Mouse (Mus musculus) thymus, adult 2 months (tissue): ENCODE measurements at regions not wholly inside any gene's neighbourhood (a gene's known extent, or its start where the extent isn't known, plus 50 kb on each side); places are given as distances from the start of the nearest gene placed in this dataset.

Source experiments
- DNase-seq: peaks from one replicate; pipeline ENCODE4 v3.0.0; 2021
- H3K27ac ChIP-seq: fragments of 200-500 bp; 2 replicates; pipeline ENCODE4 v1.5.1; 2012; ENCODE audit warnings: low read length, control low read depth; ENCODE audit not compliant: control insufficient read depth, insufficient read depth
- H3K27me3 ChIP-seq: fragments of 200-500 bp; 2 replicates; pipeline ENCODE4 v1.6.1; 2012; ENCODE audit warnings: mild to moderate bottlenecking, low read length, moderate library complexity, mixed read lengths; ENCODE audit not compliant: control insufficient read depth, insufficient read depth
- H3K36me3 ChIP-seq: fragments of 200-500 bp; 2 replicates; pipeline ENCODE4 v1.6.1; 2012; ENCODE audit warnings: mild to moderate bottlenecking, low read length, moderate library complexity; ENCODE audit not compliant: control insufficient read depth, insufficient read depth
- H3K4me1 ChIP-seq: fragments of 200-500 bp; replicated peaks from 2 replicates; pipeline ENCODE4 v1.6.1; 2012; ENCODE audit warnings: low read length; ENCODE audit not compliant: control insufficient read depth, insufficient read depth
- H3K4me3 ChIP-seq: fragments of 200-500 bp; 2 replicates; pipeline ENCODE4 v1.5.1; 2012; ENCODE audit warnings: mild to moderate bottlenecking, low read length, control low read depth, moderate library complexity; ENCODE audit not compliant: control insufficient read depth, insufficient read depth
- CTCF ChIP-seq: fragments of 200-500 bp; IDR thresholded peaks from 2 replicates; pipeline ENCODE4 v1.5.1; 2012; ENCODE audit warnings: mild to moderate bottlenecking, control low read depth, low read length, moderate library complexity, borderline replicate concordance; ENCODE audit not compliant: control insufficient read depth, poor library complexity, insufficient read depth; ENCODE audit errors: extremely low read depth
- POLR2A ChIP-seq: fragments of 200-500 bp; IDR thresholded peaks from 2 replicates; pipeline ENCODE4 v1.6.1; 2012; ENCODE audit warnings: mild to moderate bottlenecking, low read length, control low read depth, moderate library complexity; ENCODE audit not compliant: control insufficient read depth, poor library complexity, insufficient read depth; ENCODE audit errors: extremely low read depth
- WGBS: fragments of 180-500 bp; shearing (Covaris S2); methylation state at CpG from one replicate; pipeline ENCODE4 v1.1.7; 2018; 5-methylcytosine and 5-hydroxymethylcytosine counted together

DNA sequence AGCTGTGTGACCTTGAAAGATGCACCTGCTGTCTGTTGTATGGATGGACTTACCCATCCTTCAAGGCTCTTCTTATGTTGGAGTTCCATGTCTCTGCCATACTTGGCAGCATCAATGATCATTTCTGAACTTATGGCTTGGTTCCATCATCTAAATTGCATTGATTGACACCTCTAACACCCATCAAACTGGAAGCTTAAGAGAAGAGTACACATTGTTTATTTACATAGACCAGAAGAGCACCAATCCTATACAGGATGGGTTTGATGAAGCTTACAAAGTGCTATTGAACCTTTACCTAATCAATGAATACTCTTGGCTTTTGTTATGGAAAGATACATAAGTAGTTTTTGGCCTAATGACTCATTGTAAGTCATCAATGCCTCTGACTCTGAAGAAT, 248.8 kb downstream of the Fam49a start:
- Histone ChIP-seq H3K27ac (no peak overlapping the region), H3K36me3 (no peaks in the 10 kb centered on the region), H3K4me1 (no peaks in the 10 kb centered on the region), H3K4me3 (no peak overlapping the region), H3K27me3 (no peaks in the 10 kb centered on the region)
- DNase-seq: no peak
- TF ChIP-seq POLR2A (no peak), CTCF (no peak)

DNA sequence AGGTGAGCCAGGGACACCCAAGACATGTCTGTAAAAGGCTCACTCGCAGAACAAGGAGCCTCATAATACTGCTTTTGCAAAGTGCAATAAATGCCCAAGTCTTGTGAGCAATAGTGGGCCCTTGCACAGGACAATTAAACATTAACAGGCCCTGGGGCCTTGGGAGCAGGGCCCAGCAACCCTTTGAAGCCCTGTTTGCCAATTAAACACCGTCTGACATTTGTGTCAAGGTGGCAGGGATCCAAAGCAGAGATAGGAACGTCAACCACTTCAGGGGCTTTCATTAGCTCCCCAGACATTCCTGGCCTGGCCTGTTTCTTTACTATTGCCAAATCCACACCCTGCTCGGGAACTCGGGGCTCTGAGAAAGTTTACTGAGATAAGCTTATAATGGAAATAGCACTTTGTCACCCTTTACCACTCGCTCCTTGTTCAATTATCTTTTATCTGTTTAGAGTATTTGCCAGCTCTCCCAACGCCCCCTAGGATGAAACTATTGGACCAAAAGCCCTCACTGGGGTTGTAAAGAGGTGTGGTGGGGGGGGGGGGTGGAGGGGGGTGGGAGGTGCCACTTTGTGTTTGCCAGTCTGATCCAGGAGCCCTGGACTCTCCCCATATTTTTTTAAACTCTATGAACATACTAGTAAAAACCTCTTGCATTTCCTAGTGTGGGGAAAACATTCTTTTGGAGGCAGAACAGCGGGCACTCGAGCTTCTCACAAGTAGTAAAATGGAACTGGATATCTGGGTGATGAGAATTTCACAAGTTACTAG, 247.4 kb downstream of the Fam49a start:
- TF ChIP-seq POLR2A: no peak
- no peak for TF ChIP-seq CTCF
- Histone ChIP-seq H3K36me3 (no peaks in the 10 kb centered on the region), H3K27me3 (no peaks in the 10 kb centered on the region), H3K4me1 (no peaks in the 10 kb centered on the region), H3K4me3 (no peak overlapping the region), H3K27ac (no peak overlapping the region)
- WGBS: 90% methylated on average over 9 of the region's 9 CpGs
- DNase-seq: no peak

DNA sequence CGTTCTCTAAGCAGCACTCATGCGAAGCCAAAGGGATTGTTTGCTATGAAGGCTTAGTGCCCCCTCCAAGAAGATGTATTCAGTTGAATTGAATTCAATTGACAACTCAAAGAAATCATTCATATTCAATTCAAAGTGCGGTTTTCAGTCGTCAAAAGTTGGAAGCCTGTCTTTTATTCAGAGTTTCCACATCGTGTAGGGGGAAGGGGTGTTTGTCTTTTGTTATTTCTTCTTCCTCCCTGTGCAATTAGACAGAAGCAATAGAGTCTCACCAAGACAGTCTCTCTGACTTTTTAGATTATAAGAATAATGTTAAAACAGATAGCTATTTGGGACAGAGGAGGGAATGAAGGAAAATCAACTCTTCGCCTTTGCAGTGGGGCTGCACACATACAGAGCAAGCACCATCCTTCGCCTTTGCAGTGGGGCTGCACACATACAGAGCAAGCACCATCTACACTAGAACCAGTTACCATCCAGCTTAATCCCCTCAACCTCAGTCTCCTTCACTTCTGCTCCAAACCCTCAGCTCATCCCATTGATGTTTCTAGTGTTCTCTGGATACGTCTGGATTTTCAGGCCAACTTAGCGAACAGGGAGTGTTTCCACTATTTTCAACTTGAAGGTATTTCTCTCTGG, 246.7 kb downstream of the Fam49a start:
- Histone ChIP-seq H3K27ac (no peak overlapping the region), H3K4me1 (no peaks in the 10 kb centered on the region), H3K27me3 (no peaks in the 10 kb centered on the region), H3K4me3 (no peak overlapping the region), H3K36me3 (no peaks in the 10 kb centered on the region)
- DNase-seq: no peak
- no peak for TF ChIP-seq POLR2A
- TF ChIP-seq CTCF: no peak
- WGBS: 94% methylated on average over 9 of the region's 9 CpGs

DNA sequence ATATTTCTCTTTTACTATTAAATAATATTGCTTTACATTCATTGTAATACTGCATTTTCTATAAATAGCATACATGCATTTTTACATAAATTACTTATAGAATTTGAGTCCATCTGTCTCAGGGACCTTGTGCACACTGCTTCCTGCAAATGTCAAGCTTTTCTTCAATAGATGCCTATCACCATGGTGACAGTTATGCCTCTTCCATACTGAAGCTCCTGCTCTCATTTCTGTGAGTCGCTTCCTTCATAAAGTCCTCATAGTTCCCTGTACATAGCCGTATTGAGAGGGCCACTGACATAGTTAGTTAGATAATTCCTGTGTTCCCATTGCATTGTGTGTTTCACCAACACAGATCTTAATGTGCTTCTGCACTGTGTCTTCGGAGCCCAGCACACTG, 244.7 kb downstream of the Fam49a start:
- no peak for TF ChIP-seq CTCF
- H3K36me3 ChIP-seq: no peaks in the 10 kb centered on the region
- 96% methylated on average over 3 of the region's 3 CpGs for WGBS
- H3K27me3 ChIP-seq: no peaks in the 10 kb centered on the region
- no peaks in the 10 kb centered on the region for H3K4me1 ChIP-seq
- DNase-seq: no peak
- no peak overlapping the region for H3K4me3 ChIP-seq
- H3K27ac ChIP-seq: no peak overlapping the region

DNA sequence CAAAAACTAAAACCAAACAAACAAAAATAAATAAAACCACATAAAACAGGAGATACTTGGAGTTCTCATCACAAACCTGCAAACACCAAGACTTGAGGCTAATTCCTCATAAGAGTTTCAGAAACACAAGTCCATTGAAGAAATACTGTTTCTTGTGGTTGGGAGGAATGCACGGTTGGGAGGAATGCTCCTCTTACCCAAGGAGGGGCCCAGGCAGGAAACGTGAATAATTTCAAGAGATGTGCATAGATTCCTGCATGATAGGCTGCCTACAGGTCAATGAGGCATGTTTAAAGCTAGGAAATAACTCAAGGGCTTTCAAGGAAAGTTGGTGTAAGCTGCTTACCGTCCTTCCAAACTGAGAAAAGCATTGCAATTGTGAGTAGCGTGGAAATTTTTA, 243.7 kb downstream of the Fam49a start:
- Histone ChIP-seq H3K27ac (no peak overlapping the region), H3K4me3 (no peak overlapping the region), H3K36me3 (no peaks in the 10 kb centered on the region), H3K27me3 (no peaks in the 10 kb centered on the region), H3K4me1 (no peaks in the 10 kb centered on the region)
- WGBS: 53% methylated on average over 4 of the region's 4 CpGs
- TF ChIP-seq POLR2A (no peak), CTCF (no peak)
- DNase-seq: no peak

DNA sequence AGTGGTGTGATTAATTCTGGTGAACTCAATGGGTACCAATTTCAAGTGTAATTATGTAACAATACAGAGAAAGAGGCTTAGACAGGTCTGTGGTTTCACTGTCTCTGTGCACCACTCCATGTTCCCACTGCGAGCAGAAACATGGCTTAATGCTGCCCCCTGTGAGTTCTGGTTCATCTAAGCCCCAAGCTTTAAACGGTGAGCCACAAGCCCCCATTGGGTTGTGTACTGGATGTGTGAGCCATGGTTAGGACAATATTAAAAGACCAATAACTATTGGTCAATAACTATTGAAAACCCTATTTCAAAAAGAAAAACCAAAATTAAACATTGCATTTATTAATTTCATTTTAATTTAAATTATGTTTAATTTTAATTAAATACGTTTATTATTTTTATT, 238.0 kb downstream of the Fam49a start:
- DNase-seq: no peak
- no peaks in the 10 kb centered on the region for H3K36me3 ChIP-seq
- no peak overlapping the region for H3K4me3 ChIP-seq
- 43% methylated on average over 3 of the region's 3 CpGs for WGBS
- no peak overlapping the region for H3K27ac ChIP-seq
- no peaks in the 10 kb centered on the region for H3K4me1 ChIP-seq
- H3K27me3 ChIP-seq: no peaks in the 10 kb centered on the region
- TF ChIP-seq POLR2A (no peak), CTCF (no peak)
